ENCODE assay signal across 17 mouse cellular contexts in the genomic region with DNA sequence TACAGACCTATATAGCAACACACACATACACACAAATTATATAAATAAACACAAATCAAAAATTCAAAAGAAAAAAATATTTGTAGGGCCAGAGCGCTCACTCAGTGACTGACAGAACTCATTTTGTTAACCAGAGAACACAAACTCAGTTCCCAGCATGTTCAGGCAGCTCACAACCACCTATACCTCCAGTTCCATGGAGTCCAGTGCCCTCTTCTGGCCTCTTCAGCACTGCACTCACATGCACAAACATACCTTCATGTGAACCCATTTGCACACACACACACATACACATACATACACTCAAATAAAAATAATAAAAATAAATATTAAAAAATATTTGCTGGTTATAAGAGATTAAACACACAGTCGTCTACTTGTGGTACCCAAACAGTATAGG. TPM values are rescaled to one million over a fixed set of nuclear protein-coding genes. Genes with fewer than 3 reads are reported as not detected.
DNase-seq lines count a peak whose midpoint lies in the region; ATAC-seq and TF ChIP-seq lines count a peak whose summit lies in the region.
"Had no signal": no experiment of that assay in that cellular context is flagged by ENCODE, and none has a peak within 500 bp of the region (broad histone marks: within the 10 kb centered on the region; RNA-seq: fewer than 3 reads in every experiment).

No protein-coding gene starts in this region.

- no peak overlapping the region for H3K9ac ChIP-seq in kidney, postnatal 0 days (ENCODE audit: low read depth, low read length)
- no peak overlapping the region for H3K9ac ChIP-seq in kidney, embryonic 14.5 days (ENCODE audit: low read depth, low read length)
- no peak overlapping the region for H3K9ac ChIP-seq in ES-Bruce4 (ENCODE audit: low read depth, poor library complexity, severe bottlenecking)
- no peak overlapping the region for H3K9ac ChIP-seq in forebrain, postnatal 0 days
- H3K9ac ChIP-seq: heart, embryonic 12.5 days; neural tube, embryonic 13.5 days had no signal

- TF ChIP-seq CTCF in kidney, postnatal 0 days (IDR thresholded peaks at IDR 0.05; ENCODE audit: low read depth): peak; percentile 28; the same call in 1 of the 2 replicates
- TF ChIP-seq CTCF in ES-Bruce4 (IDR thresholded peaks at IDR 0.05; ENCODE audit: low read depth, low read length): peak; percentile 68
- 0 out of 2 replicates have a peak, but pooled peaks have one; percentile 27 for TF ChIP-seq CTCF in bone marrow macrophage, adult 2 months (IDR thresholded peaks at IDR 0.05; ENCODE audit: low read depth, low read length)
- TF ChIP-seq CTCF in forebrain, postnatal 0 days (IDR thresholded peaks at IDR 0.05; ENCODE audit: low read depth): no peak

- WGBS in kidney, postnatal 0 days: 91% methylated on average over 2 of the region's 2 CpGs
- 90% methylated on average over 2 of the region's 2 CpGs for WGBS in kidney, embryonic 14.5 days
- 92% methylated on average over 2 of the region's 2 CpGs for WGBS in forebrain, postnatal 0 days

- H3K27ac ChIP-seq in kidney, postnatal 0 days: no peak overlapping the region
- H3K27ac ChIP-seq in kidney, embryonic 14.5 days (ENCODE audit: low read depth, low read length): no peak overlapping the region
- no peak overlapping the region for H3K27ac ChIP-seq in ES-Bruce4 (ENCODE audit: insufficient read depth, low read length)
- no peak overlapping the region for H3K27ac ChIP-seq in bone marrow macrophage, adult 2 months (ENCODE audit: insufficient read depth, low read depth, low read length)
- H3K27ac ChIP-seq in forebrain, postnatal 0 days (ENCODE audit: low read depth, low read length): no peak overlapping the region
- H3K27ac ChIP-seq: neural tube, embryonic 13.5 days had no signal

- ATAC-seq in kidney, postnatal 0 days (replicated peaks; ENCODE audit: low FRiP score, low read depth): no peak
- ATAC-seq in kidney, embryonic 14.5 days (ENCODE audit: low FRiP score, low TSS enrichment): no peak
- no peak for ATAC-seq in erythroid progenitor cell, adult 5-6 weeks (replicated peaks; ENCODE audit: low FRiP score, poor library complexity, severe bottlenecking)
- no peak for ATAC-seq in forebrain, postnatal 0 days

- H3K4me2 ChIP-seq in kidney, postnatal 0 days (ENCODE audit: low read length): no peak overlapping the region
- no peak overlapping the region for H3K4me2 ChIP-seq in kidney, embryonic 14.5 days (replicated peaks; ENCODE audit: low read depth, low read length)
- no peak overlapping the region for H3K4me2 ChIP-seq in forebrain, postnatal 0 days (ENCODE audit: low read depth)
- H3K4me2 ChIP-seq: heart, embryonic 12.5 days; neural tube, embryonic 13.5 days had no signal

- H3K36me3 ChIP-seq in kidney, postnatal 0 days (ENCODE audit: insufficient read depth, low read length): no peaks in the 10 kb centered on the region
- no peaks in the 10 kb centered on the region for H3K36me3 ChIP-seq in kidney, embryonic 14.5 days (ENCODE audit: control insufficient read depth, insufficient read depth, low read length)
- H3K36me3 ChIP-seq in ES-Bruce4 (ENCODE audit: control insufficient read depth, insufficient read depth, low read length, poor library complexity, severe bottlenecking): no peaks in the 10 kb centered on the region; the same call in 1 of the 2 replicates
- H3K36me3 ChIP-seq in forebrain, postnatal 0 days (ENCODE audit: insufficient read depth): no peaks in the 10 kb centered on the region
- H3K36me3 ChIP-seq: G1E; heart, embryonic 12.5 days; neural tube, embryonic 13.5 days had no signal

- no peak for TF ChIP-seq POLR2A in ES-Bruce4 (IDR thresholded peaks at IDR 0.05; ENCODE audit: insufficient read depth, low read length)
- no peak for TF ChIP-seq POLR2A in bone marrow macrophage, adult 2 months (IDR thresholded peaks at IDR 0.05; ENCODE audit: borderline replicate concordance, low read depth, low read length)

- no peak for DNase-seq in kidney, postnatal 0 days (ENCODE audit: low spot score)
- DNase-seq in A20 (ENCODE audit: low read depth, low spot score): peak; percentile 72
- DNase-seq in heart, adult 11 months: no peak
- DNase-seq in forebrain, postnatal 0 days: no peak
- DNase-seq: adrenal gland, postnatal 36 days; cerebellum, postnatal 25 days; gastrocnemius, postnatal 25 days; heart, postnatal 4 days; thymus, postnatal 14 days had no signal

- H3K4me3 ChIP-seq in kidney, postnatal 0 days (replicated peaks; ENCODE audit: low read depth, low read length): no peak overlapping the region
- no peak overlapping the region for H3K4me3 ChIP-seq in kidney, embryonic 14.5 days (ENCODE audit: low read length)
- no peak overlapping the region for H3K4me3 ChIP-seq in ES-Bruce4 (ENCODE audit: low read depth, low read length)
- no peak overlapping the region for H3K4me3 ChIP-seq in bone marrow macrophage, adult 2 months (ENCODE audit: insufficient read depth, low read length)
- no peak overlapping the region for H3K4me3 ChIP-seq in forebrain, postnatal 0 days (ENCODE audit: low read depth, low read length)
- H3K4me3 ChIP-seq: heart, embryonic 12.5 days; neural tube, embryonic 13.5 days had no signal

- H3K9me3 ChIP-seq in kidney, postnatal 0 days (replicated peaks; ENCODE audit: low read length): no peaks in the 10 kb centered on the region
- H3K9me3 ChIP-seq in kidney, embryonic 14.5 days (ENCODE audit: control insufficient read depth, low read length): no peaks in the 10 kb centered on the region
- H3K9me3 ChIP-seq in ES-Bruce4 (replicated peaks; ENCODE audit: control insufficient read depth, insufficient read depth, low read length, poor library complexity, severe bottlenecking): no peaks in the 10 kb centered on the region
- H3K9me3 ChIP-seq in forebrain, postnatal 0 days (ENCODE audit: low read length): no peaks in the 10 kb centered on the region
- H3K9me3 ChIP-seq: G1E; heart, embryonic 12.5 days; neural tube, embryonic 13.5 days had no signal

- H3K27me3 ChIP-seq in kidney, postnatal 0 days (ENCODE audit: insufficient read depth, low read length): no peaks in the 10 kb centered on the region
- H3K27me3 ChIP-seq in kidney, embryonic 14.5 days (ENCODE audit: control insufficient read depth, insufficient read depth, low read length): no peaks in the 10 kb centered on the region
- H3K27me3 ChIP-seq in ES-Bruce4 (ENCODE audit: control insufficient read depth, insufficient read depth, low read length, poor library complexity, severe bottlenecking): no peaks in the 10 kb centered on the region
- H3K27me3 ChIP-seq in forebrain, postnatal 0 days (ENCODE audit: insufficient read depth, low read length): no peaks in the 10 kb centered on the region
- H3K27me3 ChIP-seq: heart, embryonic 12.5 days; neural tube, embryonic 13.5 days had no signal

- TF ChIP-seq EP300 in ES-Bruce4 (IDR thresholded peaks at IDR 0.05; ENCODE audit: insufficient read depth, low read depth, low read length): no peak

- no peaks in the 10 kb centered on the region for H3K4me1 ChIP-seq in kidney, postnatal 0 days (replicated peaks; ENCODE audit: insufficient read depth, low read length)
- H3K4me1 ChIP-seq in kidney, embryonic 14.5 days (ENCODE audit: control insufficient read depth, insufficient read depth, low read length): no peaks in the 10 kb centered on the region
- peaks cover 4% of the 10 kb centered on the region for H3K4me1 ChIP-seq in ES-Bruce4 (ENCODE audit: control insufficient read depth, insufficient read depth, low read length)
- H3K4me1 ChIP-seq in bone marrow macrophage, adult 2 months (ENCODE audit: control insufficient read depth, insufficient read depth, low read length): peaks cover 43% of the 10 kb centered on the region
- H3K4me1 ChIP-seq in forebrain, postnatal 0 days (ENCODE audit: insufficient read depth): no peaks in the 10 kb centered on the region
- H3K4me1 ChIP-seq: heart, embryonic 12.5 days; neural tube, embryonic 13.5 days had no signal

RNA-seq across cellular contexts. Expression of a gene that starts 17.0 kb away (rescaled TPM):
- polyA plus RNA-seq in kidney, postnatal 0 days (2015; fragmentation: Nextera tagmentation; extraction: Ambion mirVana): 16.1 TPM in 2 replicates
- 2.7 and 4.6 TPM in 2 replicates for polyA plus RNA-seq in kidney, embryonic 14.5 days (2014; fragmentation: Nextera tagmentation; extraction: Ambion mirVana)
- 13.9 and 17.0 TPM in 2 replicates for polyA plus RNA-seq in ES-Bruce4 (2011; ENCODE audit: insufficient read depth, insufficient read length, low read depth, missing spikeins)
- not detected in 2 replicates for polyA plus RNA-seq in bone marrow macrophage, adult 2 months (2012; ENCODE audit: insufficient read depth, insufficient read length, missing spikeins)
- not detected in 2 replicates for total RNA-seq in erythroid progenitor cell, adult 5-6 weeks (2015; ENCODE audit: low replicate concordance)
- not detected in 2 replicates for total RNA-seq in erythroid progenitor cell, adult 5-6 weeks (2017; ENCODE audit: low replicate concordance)
- 0.31 and 0.76 TPM in 2 replicates for total RNA-seq in forebrain, postnatal 0 days (2014; rRNA removed)
- 0.43 and 1.1 TPM in 2 replicates for polyA plus RNA-seq in forebrain, postnatal 0 days (2015; fragmentation: Nextera tagmentation; extraction: Ambion mirVana)
- total RNA-seq: adrenal gland, postnatal 36 days; heart, postnatal 4 days had no signal
- polyA plus RNA-seq: G1E; heart, embryonic 12.5 days; neural tube, embryonic 13.5 days had no signal

RNA-seq across cellular contexts. Expression of a gene that starts 44.9 kb away (rescaled TPM):
- polyA plus RNA-seq in kidney, postnatal 0 days (2015; fragmentation: Nextera tagmentation; extraction: Ambion mirVana): 1.1 and 1.4 TPM in 2 replicates
- 1.2 and 1.4 TPM in 2 replicates for polyA plus RNA-seq in kidney, embryonic 14.5 days (2014; fragmentation: Nextera tagmentation; extraction: Ambion mirVana)
- polyA plus RNA-seq in ES-Bruce4 (2011; ENCODE audit: insufficient read depth, insufficient read length, low read depth, missing spikeins): not detected in 2 replicates
- 29.1 and 31.7 TPM in 2 replicates for polyA plus RNA-seq in bone marrow macrophage, adult 2 months (2012; ENCODE audit: insufficient read depth, insufficient read length, missing spikeins)
- 7.1 and 15.9 TPM in 2 replicates for total RNA-seq in erythroid progenitor cell, adult 5-6 weeks (2015; ENCODE audit: low replicate concordance)
- 4.5 and 19.1 TPM in 2 replicates for total RNA-seq in erythroid progenitor cell, adult 5-6 weeks (2017; ENCODE audit: low replicate concordance)
- 1.6 and 1.7 TPM in 2 replicates for total RNA-seq in forebrain, postnatal 0 days (2014; rRNA removed)
- 2.0 and 2.1 TPM in 2 replicates for polyA plus RNA-seq in forebrain, postnatal 0 days (2015; fragmentation: Nextera tagmentation; extraction: Ambion mirVana)
- total RNA-seq: G1E; megakaryocyte-erythroid progenitor cell, adult 5-6 weeks had no signal
- polyA plus RNA-seq: G1E had no signal
